Mouse (Mus musculus): ENCODE measurements around the gene Rps15. TPM values are rescaled to one million over a fixed set of nuclear protein-coding genes. Genes with fewer than 3 reads are reported as not detected.

Gene Rps15
- polyA plus RNA-seq, 1 experiment from 2014 or later, result 1,071 TPM

DNA sequence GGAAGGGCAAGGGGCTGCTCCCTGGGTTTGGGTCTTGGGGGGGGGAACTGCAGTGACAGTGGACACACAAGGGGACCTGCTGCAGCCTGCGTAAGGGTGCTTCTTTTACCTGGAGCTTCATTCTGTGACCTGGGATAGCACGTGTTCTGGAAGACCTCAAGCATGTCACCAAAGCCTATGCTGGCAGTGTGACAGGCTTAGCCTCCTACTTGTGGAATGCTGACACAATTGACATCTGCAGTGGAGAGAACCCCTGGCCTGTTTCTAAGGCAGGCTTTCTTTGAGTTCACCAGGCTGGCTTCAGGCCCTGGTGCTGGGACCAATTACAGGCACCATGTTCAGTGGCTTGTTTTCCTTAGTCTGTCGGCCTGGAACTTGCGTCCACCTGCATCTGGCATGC, 2.1 kb downstream of the Rps15 start:
- Histone ChIP-seq H3K36me3 (ENCODE audit: control insufficient read depth, insufficient read depth, low read length) (peaks cover 14% of the 10 kb centered on the region; the same call in 1 of the 2 replicates), H3K4me2 (ENCODE audit: low read depth, severe bottlenecking) (no peak overlapping the region), H3K4me1 (ENCODE audit: control insufficient read depth, insufficient read depth, low read length) (peaks cover 29% of the 10 kb centered on the region), H3K4me3 (ENCODE audit: low read depth, low read length) (no peak overlapping the region), H3K9me3 (ENCODE audit: control insufficient read depth, low read length) (no peaks in the 10 kb centered on the region), H3K27me3 (ENCODE audit: control insufficient read depth, insufficient read depth, low read length) (peaks cover 14% of the 10 kb centered on the region), H3K9ac (ENCODE audit: low read length) (no peak overlapping the region), H3K27ac (replicated peaks; ENCODE audit: low read depth, low read length) (no peak overlapping the region)
- no peak for DNase-seq (ENCODE audit: low spot score)
- ATAC-seq (ENCODE audit: insufficient number of reproducible peaks, low FRiP score, low TSS enrichment, low read depth), result no peak
- WGBS, result 71% methylated on average over 4 of the region's 4 CpGs

GRCm38 (mm10) chr10:80294788-80295303, 2.6 kb downstream of the Rps15 start:
- H3K4me1 ChIP-seq (ENCODE audit: control insufficient read depth, insufficient read depth, low read length), result peaks cover 29% of the 10 kb centered on the region
- 44% methylated on average over 7 of the region's 7 CpGs for WGBS
- no peak overlapping the region for H3K27ac ChIP-seq (replicated peaks; ENCODE audit: low read depth, low read length)
- H3K4me2 ChIP-seq (ENCODE audit: low read depth, severe bottlenecking), result peak overlapping the region; percentile 2; the same call in 1 of the 2 replicates
- no peak overlapping the region; the same call in 1 of the 2 replicates for H3K4me3 ChIP-seq (ENCODE audit: low read depth, low read length)
- H3K9me3 ChIP-seq (ENCODE audit: control insufficient read depth, low read length), result no peaks in the 10 kb centered on the region
- ATAC-seq (ENCODE audit: insufficient number of reproducible peaks, low FRiP score, low TSS enrichment, low read depth), result no peak
- no peak overlapping the region for H3K9ac ChIP-seq (ENCODE audit: low read length)
- no peak for DNase-seq (ENCODE audit: low spot score)
- H3K36me3 ChIP-seq (ENCODE audit: control insufficient read depth, insufficient read depth, low read length), result peaks cover 14% of the 10 kb centered on the region; the same call in 1 of the 2 replicates
- H3K27me3 ChIP-seq (ENCODE audit: control insufficient read depth, insufficient read depth, low read length), result peaks cover 20% of the 10 kb centered on the region

GRCm38 (mm10) chr10:80295618-80296425, 3.6 kb downstream of the Rps15 start, which contains the start of gene Apc2:
Gene Apc2 (plus strand): TSS chr10:80295977.
- Histone ChIP-seq H3K9ac (ENCODE audit: low read length) (peak within 1 kb of the TSS; percentile 43; the same call in 1 of the 2 replicates), H3K4me1 (ENCODE audit: control insufficient read depth, insufficient read depth, low read length) (peaks cover 29% of the 10 kb centered on the region), H3K27ac (replicated peaks; ENCODE audit: low read depth, low read length) (peak within 1 kb of the TSS; percentile 36; the same call in 1 of the 2 replicates), H3K27me3 (ENCODE audit: control insufficient read depth, insufficient read depth, low read length) (peaks cover 30% of the 10 kb centered on the region), H3K9me3 (ENCODE audit: control insufficient read depth, low read length) (no peaks in the 10 kb centered on the region), H3K4me2 (ENCODE audit: low read depth, severe bottlenecking) (peak within 1 kb of the TSS; percentile 73), H3K36me3 (ENCODE audit: control insufficient read depth, insufficient read depth, low read length) (peaks cover 14% of the 10 kb centered on the region; the same call in 1 of the 2 replicates), H3K4me3 (ENCODE audit: low read depth, low read length) (peak within 1 kb of the TSS; percentile 34)
- ATAC-seq (ENCODE audit: insufficient number of reproducible peaks, low FRiP score, low TSS enrichment, low read depth) (no peak), DNase-seq (ENCODE audit: low spot score) (peak; percentile 73)
- WGBS, result 1% methylated on average over 26 of the region's 26 CpGs

DNA sequence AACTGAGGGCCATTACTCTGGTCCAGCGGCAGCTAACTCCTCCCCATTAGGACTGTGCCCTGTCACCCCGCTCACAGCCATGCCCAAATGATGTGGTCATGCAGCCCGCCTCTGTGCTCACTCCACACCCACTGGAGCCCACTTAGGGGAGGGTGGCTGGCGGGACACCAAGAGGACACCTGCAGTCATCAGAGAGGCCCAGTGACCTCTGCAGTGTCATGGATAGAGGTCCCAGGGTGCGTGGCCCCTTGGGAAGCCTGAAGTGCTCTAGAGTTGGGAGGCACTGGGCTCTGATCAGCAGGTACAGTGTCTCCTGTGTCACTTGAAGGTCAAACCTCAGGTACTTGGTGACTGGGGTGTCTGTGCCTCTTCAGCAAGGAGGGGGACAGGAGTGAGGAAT, 4.6 kb downstream of the Rps15 start:
- Histone ChIP-seq H3K9ac (ENCODE audit: low read length) (0 out of 2 replicates have a peak overlapping the region, but pooled peaks have one; percentile 22), H3K27me3 (ENCODE audit: control insufficient read depth, insufficient read depth, low read length) (peaks cover 39% of the 10 kb centered on the region), H3K4me3 (ENCODE audit: low read depth, low read length) (no peak overlapping the region), H3K4me1 (ENCODE audit: control insufficient read depth, insufficient read depth, low read length) (peaks cover 29% of the 10 kb centered on the region), H3K9me3 (ENCODE audit: control insufficient read depth, low read length) (no peaks in the 10 kb centered on the region), H3K36me3 (ENCODE audit: control insufficient read depth, insufficient read depth, low read length) (peaks cover 14% of the 10 kb centered on the region; the same call in 1 of the 2 replicates), H3K4me2 (ENCODE audit: low read depth, severe bottlenecking) (no peak overlapping the region; the same call in 1 of the 2 replicates), H3K27ac (replicated peaks; ENCODE audit: low read depth, low read length) (no peak overlapping the region)
- 80% methylated on average over 5 of the region's 5 CpGs for WGBS
- DNase-seq (ENCODE audit: low spot score) (no peak), ATAC-seq (ENCODE audit: insufficient number of reproducible peaks, low FRiP score, low TSS enrichment, low read depth) (no peak)

GRCm38 (mm10) chr10:80297526-80298133, 5.4 kb downstream of the Rps15 start:
- Histone ChIP-seq H3K36me3 (ENCODE audit: control insufficient read depth, insufficient read depth, low read length) (peaks cover 14% of the 10 kb centered on the region; the same call in 1 of the 2 replicates), H3K9ac (ENCODE audit: low read length) (no peak overlapping the region), H3K4me3 (ENCODE audit: low read depth, low read length) (no peak overlapping the region), H3K27me3 (ENCODE audit: control insufficient read depth, insufficient read depth, low read length) (peaks cover 43% of the 10 kb centered on the region), H3K9me3 (ENCODE audit: control insufficient read depth, low read length) (no peaks in the 10 kb centered on the region), H3K4me1 (ENCODE audit: control insufficient read depth, insufficient read depth, low read length) (peaks cover 29% of the 10 kb centered on the region), H3K4me2 (ENCODE audit: low read depth, severe bottlenecking) (no peak overlapping the region), H3K27ac (replicated peaks; ENCODE audit: low read depth, low read length) (no peak overlapping the region)
- no peak for DNase-seq (ENCODE audit: low spot score)
- 74% methylated on average over 8 of the region's 8 CpGs for WGBS
- ATAC-seq (ENCODE audit: insufficient number of reproducible peaks, low FRiP score, low TSS enrichment, low read depth), result no peak

- peaks cover 21% of the 10 kb centered on the region for H3K4me1 ChIP-seq (ENCODE audit: control insufficient read depth, insufficient read depth, low read length)
Measured at GRCm38 (mm10) chr10:80298571-80299281, 6.5 kb downstream of the Rps15 start.

GRCm38 (mm10) chr10:80299301-80299700, 7.0 kb downstream of the Rps15 start:
- H3K36me3 ChIP-seq (ENCODE audit: control insufficient read depth, insufficient read depth, low read length), result peaks cover 3% of the 10 kb centered on the region; the same call in 1 of the 2 replicates

More at GRCm38 (mm10) chr10:80298571-80299281, 6.5 kb downstream of the Rps15 start:
- Histone ChIP-seq H3K4me2 (ENCODE audit: low read depth, severe bottlenecking) (peak overlapping the region; percentile 63), H3K9ac (ENCODE audit: low read length) (peak overlapping the region; percentile 53), H3K36me3 (ENCODE audit: control insufficient read depth, insufficient read depth, low read length) (peaks cover 7% of the 10 kb centered on the region; the same call in 1 of the 2 replicates), H3K27me3 (ENCODE audit: control insufficient read depth, insufficient read depth, low read length) (peaks cover 47% of the 10 kb centered on the region), H3K9me3 (ENCODE audit: control insufficient read depth, low read length) (no peaks in the 10 kb centered on the region), H3K4me3 (ENCODE audit: low read depth, low read length) (peak overlapping the region; percentile 40), H3K27ac (replicated peaks; ENCODE audit: low read depth, low read length) (no peak overlapping the region)
- WGBS, result 5% methylated on average over 26 of the region's 26 CpGs
- DNase-seq (ENCODE audit: low spot score) (peak; percentile 88), ATAC-seq (ENCODE audit: insufficient number of reproducible peaks, low FRiP score, low TSS enrichment, low read depth) (peak; percentile 65; the same call in 1 of the 2 replicates)

More at GRCm38 (mm10) chr10:80299301-80299700, 7.0 kb downstream of the Rps15 start:
- peak overlapping the region; percentile 63 for H3K4me2 ChIP-seq (ENCODE audit: low read depth, severe bottlenecking)
- ATAC-seq (ENCODE audit: insufficient number of reproducible peaks, low FRiP score, low TSS enrichment, low read depth) (no peak), DNase-seq (ENCODE audit: low spot score) (no peak)
- peak overlapping the region; percentile 53 for H3K9ac ChIP-seq (ENCODE audit: low read length)
- peaks cover 21% of the 10 kb centered on the region for H3K4me1 ChIP-seq (ENCODE audit: control insufficient read depth, insufficient read depth, low read length)
- no peaks in the 10 kb centered on the region for H3K9me3 ChIP-seq (ENCODE audit: control insufficient read depth, low read length)
- peaks cover 49% of the 10 kb centered on the region for H3K27me3 ChIP-seq (ENCODE audit: control insufficient read depth, insufficient read depth, low read length)
- H3K4me3 ChIP-seq (ENCODE audit: low read depth, low read length), result peak overlapping the region; percentile 40
- 6% methylated on average over 15 of the region's 15 CpGs for WGBS
- H3K27ac ChIP-seq (replicated peaks; ENCODE audit: low read depth, low read length), result no peak overlapping the region

All from limb, embryonic 11.5 days (tissue).